Mouse (Mus musculus) C2C12 (cell line): ENCODE data around the gene AV320801.
"Not testable (repeated sequence)": the region's sequence is repeated elsewhere in the genome, so short reads cannot be mapped to it uniquely, and the experiment has no call there.

Source experiments
- CEBPB ChIP-seq: IDR thresholded peaks from one replicate; pipeline ENCODE4 v1.6.1; 2011; ENCODE audit warnings: low read depth, mild to moderate bottlenecking, control low read depth, moderate library complexity
- CTCF ChIP-seq: IDR thresholded peaks from one replicate; pipeline ENCODE4 v1.5.1; 2011; ENCODE audit not compliant: control insufficient read depth, insufficient read depth, insufficient read length
- FOSL1 ChIP-seq: IDR thresholded peaks from one replicate; pipeline ENCODE4 v1.8.0; 2011; ENCODE audit warnings: mild to moderate bottlenecking, low read length; ENCODE audit not compliant: poor library complexity, insufficient read depth, severe bottlenecking
- MAX ChIP-seq: IDR thresholded peaks from one replicate; pipeline ENCODE4 v1.6.1; 2011; ENCODE audit warnings: mild to moderate bottlenecking, control low read depth
- MYOD1 ChIP-seq: IDR thresholded peaks from one replicate; pipeline ENCODE4 v1.6.1; 2011; ENCODE audit warnings: low read depth; ENCODE audit not compliant: control insufficient read depth, insufficient read length
- MYOG ChIP-seq: IDR thresholded peaks from one replicate; pipeline ENCODE4 v1.6.1; 2011; ENCODE audit not compliant: control insufficient read depth, insufficient read length; ENCODE audit errors: extremely low read depth
- USF1 ChIP-seq: IDR thresholded peaks from one replicate; pipeline ENCODE4 v1.6.1; 2011; ENCODE audit warnings: low read depth, mild to moderate bottlenecking, control low read depth, moderate library complexity

DNA sequence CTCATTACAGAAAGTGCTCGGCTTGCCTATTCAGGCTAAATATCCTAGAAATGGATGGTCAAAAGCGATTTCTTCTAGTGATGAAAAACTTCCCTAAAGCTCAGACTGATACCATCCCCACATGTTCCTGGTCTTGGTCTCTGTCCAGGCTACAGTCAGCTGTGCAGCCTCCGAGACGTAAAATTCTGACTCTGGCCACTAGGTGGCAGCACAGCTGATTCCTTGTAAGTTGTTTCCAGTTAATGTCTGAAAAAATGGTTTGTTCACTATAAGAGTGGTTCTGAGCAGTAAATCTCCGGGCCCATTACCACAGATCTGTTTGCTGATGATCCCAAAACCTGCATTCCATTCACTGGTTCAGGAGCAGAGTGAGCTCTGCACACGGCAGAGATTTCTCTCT lies 12.5 kb upstream of the AV320801 start:
- not testable (repeated sequence) for TF ChIP-seq CTCF, MYOG, CEBPB, MAX, MYOD1, USF1, FOSL1
